Mouse (Mus musculus): ENCODE data around the gene Tnip1. TPM values are rescaled to one million over a fixed set of nuclear protein-coding genes. Genes with fewer than 3 reads are reported as not detected.

Tnip1 gene
- polyA plus RNA-seq, 1 experiment = 47.2 TPM

GRCm38 (mm10) chr11:54974639-54975038 is 11.9 kb upstream of the Tnip1 start:
- WGBS = 76% methylated on average over 4 of the region's 4 CpGs
- DNase-seq = no peak
- Histone ChIP-seq H3K4me1 (ENCODE audit: control insufficient read depth, insufficient read depth, low read length) (peaks cover 5% of the 10 kb centered on the region; the same call in 1 of the 2 replicates), H3K4me3 (replicated peaks; ENCODE audit: extremely low read depth, low read depth, low read length) (no peak overlapping the region)
- no peak for TF ChIP-seq CTCF (IDR thresholded peaks at IDR 0.05; ENCODE audit: insufficient read depth, low read length)
- no peak for TF ChIP-seq POLR2A (IDR thresholded peaks at IDR 0.05; ENCODE audit: borderline replicate concordance, extremely low read depth, low read depth, low read length)

- DNase-seq = peak; percentile 33
- H3K4me1 ChIP-seq (ENCODE audit: control insufficient read depth, insufficient read depth, low read length) = peaks cover 5% of the 10 kb centered on the region; the same call in 1 of the 2 replicates
- whole genome bisulfite sequencing = 27% methylated on average over 8 of the region's 8 CpGs
- no peak overlapping the region for H3K4me3 ChIP-seq (replicated peaks; ENCODE audit: extremely low read depth, low read depth, low read length)
- TF ChIP-seq CTCF (IDR thresholded peaks at IDR 0.05; ENCODE audit: insufficient read depth, low read length) = no peak
- no peak for TF ChIP-seq POLR2A (IDR thresholded peaks at IDR 0.05; ENCODE audit: borderline replicate concordance, extremely low read depth, low read depth, low read length)
These were observed 10.9 kb upstream of the Tnip1 start for GRCm38 (mm10) chr11:54973481-54974212.

GRCm38 (mm10) chr11:54972789-54973188 is 10.1 kb upstream of the Tnip1 start:
- H3K4me1 ChIP-seq (ENCODE audit: control insufficient read depth, insufficient read depth, low read length) = peaks cover 5% of the 10 kb centered on the region; the same call in 1 of the 2 replicates
- DNase-seq = no peak
- 55% methylated on average over 6 of the region's 6 CpGs for WGBS
- TF ChIP-seq POLR2A (IDR thresholded peaks at IDR 0.05; ENCODE audit: borderline replicate concordance, extremely low read depth, low read depth, low read length) (no peak), CTCF (IDR thresholded peaks at IDR 0.05; ENCODE audit: insufficient read depth, low read length) (no peak)
- H3K4me3 ChIP-seq (replicated peaks; ENCODE audit: extremely low read depth, low read depth, low read length) = no peak overlapping the region

GRCm38 (mm10) chr11:54972049-54972723 is 9.5 kb upstream of the Tnip1 start:
- H3K4me3 ChIP-seq (replicated peaks; ENCODE audit: extremely low read depth, low read depth, low read length) = no peak overlapping the region
- TF ChIP-seq CTCF (IDR thresholded peaks at IDR 0.05; ENCODE audit: insufficient read depth, low read length) (no peak), POLR2A (IDR thresholded peaks at IDR 0.05; ENCODE audit: borderline replicate concordance, extremely low read depth, low read depth, low read length) (no peak)
- 38% methylated on average over 4 of the region's 4 CpGs for WGBS
- peaks cover 5% of the 10 kb centered on the region; the same call in 1 of the 2 replicates for H3K4me1 ChIP-seq (ENCODE audit: control insufficient read depth, insufficient read depth, low read length)
- DNase-seq = no peak

GRCm38 (mm10) chr11:54971365-54972048 is 8.8 kb upstream of the Tnip1 start:
- DNase-seq = no peak
- WGBS = 45% methylated on average over 8 of the region's 8 CpGs
- Histone ChIP-seq H3K4me3 (replicated peaks; ENCODE audit: extremely low read depth, low read depth, low read length) (no peak overlapping the region), H3K4me1 (ENCODE audit: control insufficient read depth, insufficient read depth, low read length) (peaks cover 5% of the 10 kb centered on the region; the same call in 1 of the 2 replicates)
- TF ChIP-seq POLR2A (IDR thresholded peaks at IDR 0.05; ENCODE audit: borderline replicate concordance, extremely low read depth, low read depth, low read length) = no peak
- no peak for TF ChIP-seq CTCF (IDR thresholded peaks at IDR 0.05; ENCODE audit: insufficient read depth, low read length)

- WGBS = 79% methylated on average over 6 of the region's 6 CpGs
- TF ChIP-seq CTCF (IDR thresholded peaks at IDR 0.05; ENCODE audit: insufficient read depth, low read length) (no peak), POLR2A (IDR thresholded peaks at IDR 0.05; ENCODE audit: borderline replicate concordance, extremely low read depth, low read depth, low read length) (no peak)
- H3K4me3 ChIP-seq (replicated peaks; ENCODE audit: extremely low read depth, low read depth, low read length) = no peak overlapping the region
- no peak for DNase-seq
- H3K4me1 ChIP-seq (ENCODE audit: control insufficient read depth, insufficient read depth, low read length) = peaks cover 7% of the 10 kb centered on the region
These were observed 2.5 kb upstream of the Tnip1 start for GRCm38 (mm10) chr11:54965234-54965633.

- Histone ChIP-seq H3K4me3 (replicated peaks; ENCODE audit: extremely low read depth, low read depth, low read length) (no peak overlapping the region), H3K4me1 (ENCODE audit: control insufficient read depth, insufficient read depth, low read length) (peaks cover 7% of the 10 kb centered on the region)
- no peak for TF ChIP-seq CTCF (IDR thresholded peaks at IDR 0.05; ENCODE audit: insufficient read depth, low read length)
- TF ChIP-seq POLR2A (IDR thresholded peaks at IDR 0.05; ENCODE audit: borderline replicate concordance, extremely low read depth, low read depth, low read length) = no peak
- DNase-seq = no peak
- 47% methylated on average over 3 of the region's 3 CpGs for WGBS
These were observed 796 bp downstream of the Tnip1 start for GRCm38 (mm10) chr11:54961921-54962320.

GRCm38 (mm10) chr11:54961164-54961850 is 1.4 kb downstream of the Tnip1 start:
- TF ChIP-seq CTCF (IDR thresholded peaks at IDR 0.05; ENCODE audit: insufficient read depth, low read length) = no peak
- TF ChIP-seq POLR2A (IDR thresholded peaks at IDR 0.05; ENCODE audit: borderline replicate concordance, extremely low read depth, low read depth, low read length) = no peak
- DNase-seq = no peak
- 35% methylated on average over 6 of the region's 6 CpGs for WGBS
- Histone ChIP-seq H3K4me3 (replicated peaks; ENCODE audit: extremely low read depth, low read depth, low read length) (no peak overlapping the region), H3K4me1 (ENCODE audit: control insufficient read depth, insufficient read depth, low read length) (peaks cover 7% of the 10 kb centered on the region)

- H3K4me1 ChIP-seq (ENCODE audit: control insufficient read depth, insufficient read depth, low read length) = peaks cover 7% of the 10 kb centered on the region
- no peak overlapping the region for H3K4me3 ChIP-seq (replicated peaks; ENCODE audit: extremely low read depth, low read depth, low read length)
- TF ChIP-seq CTCF (IDR thresholded peaks at IDR 0.05; ENCODE audit: insufficient read depth, low read length) (no peak), POLR2A (IDR thresholded peaks at IDR 0.05; ENCODE audit: borderline replicate concordance, extremely low read depth, low read depth, low read length) (no peak)
- DNase-seq = no peak
- WGBS = 75% methylated on average over 6 of the region's 6 CpGs
These were observed 2.5 kb downstream of the Tnip1 start for GRCm38 (mm10) chr11:54960251-54960650.
